9 mouse cellular contexts compared by ENCODE assay signal in the genomic region with DNA sequence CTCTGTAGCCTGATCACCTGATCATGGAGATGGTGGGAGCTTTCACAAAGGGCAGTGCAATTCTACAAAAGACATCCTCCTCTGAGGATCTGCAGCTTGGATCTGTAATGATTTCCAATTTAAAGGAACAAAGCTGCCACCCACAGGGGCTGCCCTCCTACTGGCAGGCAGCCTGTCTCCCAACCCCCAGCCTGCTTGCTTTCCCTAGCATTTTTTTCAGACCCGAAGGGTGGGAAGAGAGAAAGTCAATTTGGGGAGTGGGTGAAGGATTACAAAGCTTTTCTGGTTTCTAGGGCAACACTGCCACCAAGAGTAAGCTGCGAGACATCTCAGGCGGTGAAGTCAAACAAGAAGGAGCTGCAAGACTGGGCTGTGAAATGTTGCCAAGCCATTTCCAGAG. TPM values are rescaled to one million over a fixed set of nuclear protein-coding genes. Genes with fewer than 3 reads are reported as not detected.
DNase-seq lines count a peak whose midpoint lies in the region; ATAC-seq and TF ChIP-seq lines count a peak whose summit lies in the region.
"Had no signal": no experiment of that assay in that cellular context is flagged by ENCODE, and none has a peak within 500 bp of the region (broad histone marks: within the 10 kb centered on the region; RNA-seq: fewer than 3 reads in every experiment).

No protein-coding gene starts in this region.

- H3K4me3 ChIP-seq in ES-Bruce4 (ENCODE audit: low read depth, low read length): no peak overlapping the region
- no peak overlapping the region for H3K4me3 ChIP-seq in forebrain, embryonic 12.5 days (replicated peaks)
- no peak overlapping the region for H3K4me3 ChIP-seq in midbrain, embryonic 16.5 days (ENCODE audit: low read depth, low read length)
- H3K4me3 ChIP-seq: heart, embryonic 15.5 days had no signal

- H3K27ac ChIP-seq in ES-Bruce4 (ENCODE audit: insufficient read depth, low read length): no peak overlapping the region
- H3K27ac ChIP-seq in forebrain, embryonic 12.5 days: peak overlapping the region; percentile 83
- peak overlapping the region; percentile 86 for H3K27ac ChIP-seq in midbrain, embryonic 16.5 days (ENCODE audit: low read length)
- H3K27ac ChIP-seq: heart, embryonic 15.5 days had no signal

- peak; percentile 33 for ATAC-seq in forebrain, embryonic 12.5 days (ENCODE audit: low FRiP score)
- peak; percentile 61 for ATAC-seq in midbrain, embryonic 16.5 days
- no peak for ATAC-seq in erythroid progenitor cell, adult 5-6 weeks (replicated peaks; ENCODE audit: low FRiP score, poor library complexity, severe bottlenecking)

- TF ChIP-seq EP300 in ES-Bruce4 (IDR thresholded peaks at IDR 0.05; ENCODE audit: insufficient read depth, low read depth, low read length): 0 out of 2 replicates have a peak, but pooled peaks have one; percentile 35

- no peak overlapping the region for H3K4me2 ChIP-seq in forebrain, embryonic 12.5 days
- H3K4me2 ChIP-seq in midbrain, embryonic 16.5 days (ENCODE audit: low read length): peak overlapping the region; percentile 23; the same call in 1 of the 2 replicates
- H3K4me2 ChIP-seq: heart, embryonic 15.5 days had no signal

- WGBS in forebrain, embryonic 12.5 days: 19% methylated on average over 3 of the region's 3 CpGs
- WGBS in midbrain, embryonic 16.5 days: 14% methylated on average over 3 of the region's 3 CpGs

- H3K27me3 ChIP-seq in ES-Bruce4 (ENCODE audit: control insufficient read depth, insufficient read depth, low read length, poor library complexity, severe bottlenecking): no peaks in the 10 kb centered on the region
- H3K27me3 ChIP-seq in forebrain, embryonic 12.5 days: no peaks in the 10 kb centered on the region
- no peaks in the 10 kb centered on the region for H3K27me3 ChIP-seq in midbrain, embryonic 16.5 days (ENCODE audit: control insufficient read depth, insufficient read depth, low read depth, low read length)
- H3K27me3 ChIP-seq: heart, embryonic 15.5 days had no signal

- no peaks in the 10 kb centered on the region for H3K4me1 ChIP-seq in ES-Bruce4 (ENCODE audit: control insufficient read depth, insufficient read depth, low read length)
- H3K4me1 ChIP-seq in forebrain, embryonic 12.5 days: peaks cover 10% of the 10 kb centered on the region
- H3K4me1 ChIP-seq in midbrain, embryonic 16.5 days (ENCODE audit: control insufficient read depth, insufficient read depth, low read length): peaks cover 4% of the 10 kb centered on the region
- H3K4me1 ChIP-seq: heart, embryonic 15.5 days had no signal

- no peak overlapping the region for H3K9ac ChIP-seq in ES-Bruce4 (ENCODE audit: low read depth, poor library complexity, severe bottlenecking)
- H3K9ac ChIP-seq in forebrain, embryonic 12.5 days: no peak overlapping the region
- no peak overlapping the region for H3K9ac ChIP-seq in midbrain, embryonic 16.5 days (ENCODE audit: low read depth, low read length)
- H3K9ac ChIP-seq: heart, embryonic 15.5 days had no signal

- no peak for TF ChIP-seq POLR2A in ES-Bruce4 (IDR thresholded peaks at IDR 0.05; ENCODE audit: insufficient read depth, low read length)

- peak; percentile 90 to 91 for DNase-seq in cerebellum, postnatal 10 days
- DNase-seq in cerebellum, adult 11-12 months: no peak
- peak; percentile 32 to 45 for DNase-seq in layer of hippocampus, postnatal 36 days
- DNase-seq in gastrocnemius, postnatal 10 days: no peak

- no peaks in the 10 kb centered on the region for H3K36me3 ChIP-seq in ES-Bruce4 (ENCODE audit: control insufficient read depth, insufficient read depth, low read length, poor library complexity, severe bottlenecking)
- H3K36me3 ChIP-seq in forebrain, embryonic 12.5 days (replicated peaks): no peaks in the 10 kb centered on the region
- H3K36me3 ChIP-seq in midbrain, embryonic 16.5 days (ENCODE audit: control insufficient read depth, insufficient read depth, low read length): no peaks in the 10 kb centered on the region
- H3K36me3 ChIP-seq: heart, embryonic 15.5 days had no signal

- peak; percentile 20 for TF ChIP-seq CTCF in ES-Bruce4 (IDR thresholded peaks at IDR 0.05; ENCODE audit: low read depth, low read length)

- no peaks in the 10 kb centered on the region for H3K9me3 ChIP-seq in ES-Bruce4 (replicated peaks; ENCODE audit: control insufficient read depth, insufficient read depth, low read length, poor library complexity, severe bottlenecking)
- no peaks in the 10 kb centered on the region for H3K9me3 ChIP-seq in forebrain, embryonic 12.5 days
- no peaks in the 10 kb centered on the region for H3K9me3 ChIP-seq in midbrain, embryonic 16.5 days (replicated peaks; ENCODE audit: control insufficient read depth, low read length, poor library complexity, severe bottlenecking)
- H3K9me3 ChIP-seq: heart, embryonic 15.5 days had no signal

RNA-seq across cellular contexts. Expression of gene Was, which starts 10.7 kb away (rescaled TPM):
- 0.62 and 0.66 TPM in 2 replicates for polyA plus RNA-seq in ES-Bruce4 (2011; ENCODE audit: insufficient read depth, insufficient read length, low read depth, missing spikeins)
- 0.09 and 0.17 TPM in 2 replicates for polyA plus RNA-seq in forebrain, embryonic 12.5 days (2016; fragmentation: Nextera tagmentation; extraction: Ambion mirVana)
- 1 to 10 TPM in 1 of 2 experiments, under 1 TPM in 1; 0.81 to 1.2 TPM for total RNA-seq in layer of hippocampus, postnatal 36 days (2021)
- 0.12 and 0.19 TPM in 2 replicates for polyA plus RNA-seq in midbrain, embryonic 16.5 days (2015; fragmentation: Nextera tagmentation; extraction: Ambion mirVana)
- total RNA-seq in gastrocnemius, postnatal 10 days (2021): 1 to 10 TPM; 1.3 to 1.9 TPM
- total RNA-seq in erythroid progenitor cell, adult 5-6 weeks (2015; ENCODE audit: low replicate concordance): 14.8 and 22.2 TPM in 2 replicates
- total RNA-seq in erythroid progenitor cell, adult 5-6 weeks (2017; ENCODE audit: low replicate concordance): 11.6 and 12.4 TPM in 2 replicates

RNA-seq across cellular contexts. Expression of gene Suv39h1, which starts 26.5 kb away (rescaled TPM):
- polyA plus RNA-seq in ES-Bruce4 (2011; ENCODE audit: insufficient read depth, insufficient read length, low read depth, missing spikeins): 35.4 and 35.9 TPM in 2 replicates
- 83.3 and 87.9 TPM in 2 replicates for polyA plus RNA-seq in forebrain, embryonic 12.5 days (2016; fragmentation: Nextera tagmentation; extraction: Ambion mirVana)
- 10 to 100 TPM; 19.1 to 19.8 TPM for total RNA-seq in layer of hippocampus, postnatal 36 days (2021)
- 39.1 and 44.6 TPM in 2 replicates for polyA plus RNA-seq in midbrain, embryonic 16.5 days (2015; fragmentation: Nextera tagmentation; extraction: Ambion mirVana)
- 1 to 10 TPM; 6.4 to 8.6 TPM for total RNA-seq in gastrocnemius, postnatal 10 days (2021)
- 29.6 and 56.6 TPM in 2 replicates for total RNA-seq in erythroid progenitor cell, adult 5-6 weeks (2015; ENCODE audit: low replicate concordance)
- total RNA-seq in erythroid progenitor cell, adult 5-6 weeks (2017; ENCODE audit: low replicate concordance): 53.9 and 67.8 TPM in 2 replicates

RNA-seq across cellular contexts. Expression of gene Wdr13, which starts 31.7 kb away (rescaled TPM):
- polyA plus RNA-seq in ES-Bruce4 (2011; ENCODE audit: insufficient read depth, insufficient read length, low read depth, missing spikeins): 8.7 and 11.2 TPM in 2 replicates
- polyA plus RNA-seq in forebrain, embryonic 12.5 days (2016; fragmentation: Nextera tagmentation; extraction: Ambion mirVana): 38.6 and 39.1 TPM in 2 replicates
- 100 to 1,000 TPM; 215 to 227 TPM for total RNA-seq in layer of hippocampus, postnatal 36 days (2021)
- polyA plus RNA-seq in midbrain, embryonic 16.5 days (2015; fragmentation: Nextera tagmentation; extraction: Ambion mirVana): 70.5 and 72.8 TPM in 2 replicates
- total RNA-seq in gastrocnemius, postnatal 10 days (2021): 10 to 100 TPM; 21.8 to 25.4 TPM
- 23.5 and 39.3 TPM in 2 replicates for total RNA-seq in erythroid progenitor cell, adult 5-6 weeks (2015; ENCODE audit: low replicate concordance)
- total RNA-seq in erythroid progenitor cell, adult 5-6 weeks (2017; ENCODE audit: low replicate concordance): 10.0 and 25.7 TPM in 2 replicates

RNA-seq across cellular contexts. Expression of gene Rbm3, which starts 44.7 kb away (rescaled TPM):
- 421 and 458 TPM in 2 replicates for polyA plus RNA-seq in ES-Bruce4 (2011; ENCODE audit: insufficient read depth, insufficient read length, low read depth, missing spikeins)
- 484 and 498 TPM in 2 replicates for polyA plus RNA-seq in forebrain, embryonic 12.5 days (2016; fragmentation: Nextera tagmentation; extraction: Ambion mirVana)
- total RNA-seq in layer of hippocampus, postnatal 36 days (2021): 100 to 1,000 TPM in 1 of 2 experiments, 10 to 100 TPM in 1; 83.4 to 113 TPM
- polyA plus RNA-seq in midbrain, embryonic 16.5 days (2015; fragmentation: Nextera tagmentation; extraction: Ambion mirVana): 286 and 306 TPM in 2 replicates
- total RNA-seq in gastrocnemius, postnatal 10 days (2021): 100 to 1,000 TPM; 291 to 335 TPM
- total RNA-seq in erythroid progenitor cell, adult 5-6 weeks (2015; ENCODE audit: low replicate concordance): 611 and 758 TPM in 2 replicates
- total RNA-seq in erythroid progenitor cell, adult 5-6 weeks (2017; ENCODE audit: low replicate concordance): 564 and 613 TPM in 2 replicates

Comparison
In these comparisons a context has a peak if more than half of its experiments do, and no peak if none do; other contexts are left out.
1. DNase-seq: peak in cerebellum, postnatal 10 days (2 of 2) and layer of hippocampus, postnatal 36 days (2 of 2); none in cerebellum, adult 11-12 months (single experiment) and gastrocnemius, postnatal 10 days (single experiment).
2. RNA of gene Was, which starts 10.7 kb away (total RNA-seq): 11.6 to 22.2 TPM in erythroid progenitor cell, adult 5-6 weeks; 1.3 to 1.9 TPM in gastrocnemius, postnatal 10 days and 0.81 to 1.2 TPM in layer of hippocampus, postnatal 36 days; every median in the first group is over 4 times any median in the second.
3. RNA of gene Wdr13, which starts 31.7 kb away (total RNA-seq): 215 to 227 TPM in layer of hippocampus, postnatal 36 days; 21.8 to 25.4 TPM in gastrocnemius, postnatal 10 days and 10.0 to 39.3 TPM in erythroid progenitor cell, adult 5-6 weeks; every median in the first group is over 4 times any median in the second.